Mouse (Mus musculus) right cerebral cortex, postnatal 14 days (tissue): ENCODE data around the gene Sgsh.
A peak's percentile ranks its signal among the peaks of the same experiment; 100 is the strongest.

Source experiments
- DNase-seq: peaks from one replicate; pipeline ENCODE4 v3.0.0; 2022

Gene Sgsh

DNA sequence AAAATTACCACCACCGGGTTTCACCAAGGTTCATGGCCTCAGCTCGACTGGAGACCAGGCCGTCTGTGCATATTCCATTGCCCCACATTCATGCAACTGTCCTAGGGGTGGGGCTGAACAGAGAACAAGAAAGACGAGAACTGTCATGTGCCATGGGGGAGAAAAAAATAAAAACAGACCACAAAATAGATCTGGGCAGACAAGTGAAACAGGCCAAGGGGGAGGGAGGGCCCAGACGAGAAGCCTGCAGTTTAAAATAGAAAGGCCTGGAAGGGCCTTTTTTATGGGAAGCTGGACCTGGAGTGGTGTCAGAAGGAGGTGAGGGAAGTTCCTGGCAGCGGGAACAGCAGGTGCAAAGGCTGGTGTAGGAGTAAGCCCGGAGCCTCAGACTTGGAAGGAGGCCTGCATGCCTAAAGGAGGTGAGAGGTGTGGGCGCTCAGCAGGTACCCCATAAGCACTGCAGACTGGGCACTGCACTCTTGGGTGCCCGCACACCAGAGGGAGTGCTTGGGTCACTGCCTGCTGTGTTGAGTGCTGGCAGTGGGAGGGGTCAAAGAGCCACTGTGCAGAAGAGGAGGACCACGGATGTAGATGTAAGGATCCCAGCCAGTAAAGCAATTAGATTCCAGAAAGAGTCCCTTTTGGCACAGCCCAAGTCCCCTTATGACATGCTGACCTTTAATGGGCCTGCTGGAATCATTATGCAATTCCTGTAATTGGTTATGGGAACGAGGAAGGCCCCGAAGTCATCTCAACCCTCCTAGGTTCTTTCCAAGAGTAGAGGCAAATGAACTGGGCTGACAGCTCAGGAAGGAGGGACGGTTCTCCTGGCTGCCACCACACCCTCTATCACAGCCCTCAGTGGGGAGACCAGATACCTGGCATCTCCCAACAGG lies 48.3 kb downstream of the Sgsh start:
- no peak for DNase-seq

DNA sequence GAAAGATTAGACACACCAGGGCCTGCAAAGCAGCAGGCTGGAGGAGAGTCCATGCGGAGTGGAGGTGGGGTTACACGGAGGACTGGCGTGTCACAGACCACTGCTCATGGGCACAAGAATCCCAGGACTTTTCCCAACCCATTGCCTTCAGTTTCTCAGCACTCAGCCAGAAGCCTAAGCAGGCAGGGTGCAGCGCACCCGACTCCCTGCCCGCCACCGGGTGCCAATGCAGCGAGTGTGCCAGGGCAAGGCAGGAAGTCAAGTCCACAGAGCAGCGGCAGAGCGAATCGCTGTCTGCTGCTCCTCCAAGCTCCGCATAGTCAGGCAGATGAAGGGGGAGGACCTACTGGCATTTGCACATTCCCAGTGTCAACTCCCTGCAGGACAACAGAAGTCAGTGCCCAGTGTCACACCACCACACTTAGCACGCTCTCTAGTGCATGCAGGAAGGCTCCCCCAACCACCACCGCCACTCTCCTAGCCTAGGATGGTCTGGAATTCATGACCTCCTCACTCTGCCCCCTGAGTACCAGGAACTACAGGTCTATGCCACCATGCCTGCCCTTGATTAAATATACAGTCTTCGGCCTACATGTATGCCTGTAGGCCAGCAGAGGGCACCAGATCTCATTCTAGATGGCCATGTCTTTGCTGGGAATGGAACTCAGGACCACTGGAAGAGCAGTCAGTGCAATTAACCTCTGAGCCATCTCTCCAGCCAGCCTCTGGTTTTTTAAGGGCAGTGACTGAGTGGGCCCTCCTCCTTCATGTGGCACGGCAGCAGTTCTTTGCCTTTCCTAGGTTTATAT lies 50.2 kb downstream of the Sgsh start:
- peak; percentile 45 for DNase-seq

DNA sequence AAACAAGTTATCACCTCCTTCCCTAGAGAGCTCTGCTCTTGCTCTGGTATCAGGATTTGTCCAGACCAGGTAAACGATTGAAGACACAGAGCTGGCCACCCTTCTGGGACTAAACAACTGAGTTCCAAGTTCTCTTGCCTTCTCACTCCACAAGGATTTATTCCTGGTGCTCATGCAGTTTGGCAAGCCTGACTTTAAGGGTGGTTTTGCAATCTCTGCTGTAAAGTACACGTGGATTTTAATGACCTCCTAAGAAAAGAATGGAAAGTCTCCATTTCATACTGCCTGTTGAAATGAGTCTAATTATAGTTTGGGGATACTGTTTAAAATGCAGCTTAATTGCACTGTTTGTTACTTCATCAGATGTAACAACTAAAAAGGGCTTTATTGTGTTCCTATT lies 54.4 kb downstream of the Sgsh start:
- DNase-seq: no peak

DNA sequence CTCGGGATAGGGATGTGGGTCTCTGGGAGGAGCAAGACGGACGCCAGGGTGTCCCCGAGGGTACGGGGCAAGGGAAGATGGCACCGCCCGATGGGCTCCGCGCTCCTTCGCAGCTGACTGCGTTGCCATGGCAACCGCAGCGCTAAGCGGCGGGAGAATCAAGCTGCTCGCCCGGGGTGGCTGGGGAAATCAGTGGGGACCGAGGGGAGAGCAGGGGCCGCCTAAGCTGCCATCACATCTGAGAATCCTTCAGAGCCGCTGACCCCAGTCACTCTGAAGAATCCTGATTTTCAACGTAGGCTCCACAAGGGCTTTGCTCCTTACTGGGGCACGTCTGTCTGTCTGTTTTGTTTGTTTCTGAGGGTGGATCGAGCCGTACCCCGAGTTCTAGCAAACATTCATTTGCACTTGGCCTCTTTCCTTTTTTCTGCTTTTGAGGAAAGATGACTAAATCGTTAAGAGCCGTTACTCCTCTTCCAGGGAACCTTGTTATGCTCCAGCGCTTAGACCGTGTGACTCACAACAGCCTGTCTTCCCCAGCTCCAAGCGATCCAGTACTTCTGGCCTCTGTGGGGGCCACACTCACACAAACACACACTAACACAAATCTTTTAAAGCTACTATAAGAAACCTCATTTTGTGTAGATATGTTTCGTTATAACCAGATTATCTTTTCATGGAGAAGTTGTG lies 54.9 kb downstream of the Sgsh start:
- no peak for DNase-seq

DNA sequence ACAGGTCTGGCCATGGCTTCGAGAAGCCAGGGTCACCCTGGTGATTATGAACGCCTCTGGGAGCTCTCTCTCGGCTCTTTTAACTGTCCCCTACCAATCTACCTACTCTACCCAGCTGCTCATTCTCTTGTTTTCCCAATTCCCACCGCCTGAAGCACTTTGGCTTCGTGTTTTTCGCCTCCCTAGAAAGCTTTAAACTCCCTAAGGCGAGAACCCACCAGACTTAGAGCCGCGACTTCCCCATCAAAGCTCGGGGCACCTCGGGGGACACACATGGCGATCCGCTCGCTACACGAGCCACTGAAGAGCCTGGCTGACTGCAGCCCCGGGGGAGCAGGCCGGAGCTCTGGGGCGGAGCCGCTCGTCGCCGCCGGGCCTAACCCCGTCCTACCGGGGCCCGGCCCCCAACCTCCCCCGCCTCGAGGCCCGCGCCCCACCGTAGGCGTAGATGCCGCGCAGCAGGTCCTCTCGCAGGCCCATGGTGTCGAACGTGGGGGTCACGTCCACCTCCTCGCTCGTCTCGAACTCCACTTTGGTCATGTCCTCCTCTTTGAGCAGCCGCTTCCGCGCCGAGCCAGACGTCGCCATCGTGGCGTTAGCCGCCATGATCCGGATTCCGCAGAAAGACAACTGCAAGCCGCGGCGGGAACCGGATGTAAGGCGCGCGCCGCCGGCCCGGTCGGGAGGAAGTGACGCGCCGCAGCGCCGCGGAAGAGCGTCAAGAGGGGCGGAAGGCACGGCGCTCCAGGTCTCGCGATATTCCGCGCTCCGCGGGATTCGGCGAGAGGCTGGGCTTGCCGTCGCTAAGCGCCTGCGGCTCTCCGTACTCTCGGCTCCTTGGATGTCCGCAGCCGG lies 55.7 kb downstream of the Sgsh start, which contains the start of gene Eif4a3:
TSS of gene Eif4a3 (minus strand) at position 699 of the 855 bp plus-strand sequence.
- peak; percentile 98 for DNase-seq

DNA sequence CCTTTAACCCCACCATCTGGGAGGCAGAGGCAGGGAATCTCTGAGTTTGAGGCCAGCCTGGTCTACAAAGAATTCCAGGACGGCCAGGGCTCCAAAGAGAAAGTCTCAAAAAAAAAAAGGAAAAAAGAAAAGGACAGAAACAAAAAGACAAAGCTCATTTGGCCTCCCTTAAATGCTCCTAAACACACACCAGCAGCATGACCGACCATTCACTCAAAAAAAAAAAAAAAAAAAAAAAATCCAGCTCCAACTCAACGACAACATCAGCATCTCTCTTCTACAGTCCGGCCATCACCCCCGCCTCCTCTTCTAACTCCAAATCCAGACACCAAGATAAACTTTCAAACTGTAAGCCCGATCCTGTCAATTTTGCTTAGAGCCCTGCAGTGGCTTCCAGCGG lies 56.4 kb downstream of the Sgsh start:
- DNase-seq: no peak

DNA sequence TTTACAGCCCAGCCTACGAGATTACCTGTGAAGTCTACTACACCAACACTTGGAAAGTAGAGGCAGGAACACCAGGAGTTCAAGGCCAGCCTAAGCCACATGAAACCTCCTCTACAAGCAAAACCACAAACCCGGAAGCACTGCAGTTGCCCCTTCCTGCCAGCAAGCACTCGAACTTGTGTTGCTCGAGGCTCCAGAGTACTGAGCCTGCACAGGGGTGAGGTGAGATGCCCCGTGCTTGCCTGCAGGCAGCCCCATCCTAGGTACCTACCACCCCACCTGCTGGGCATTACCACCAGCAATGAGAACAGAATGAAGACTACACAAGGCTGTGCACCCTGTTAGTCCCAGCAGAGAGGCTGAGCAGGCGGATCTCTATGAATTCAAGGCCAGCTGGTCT lies 57.3 kb downstream of the Sgsh start:
- no peak for DNase-seq
